Mouse (Mus musculus): ENCODE data around the gene Rundc3a. TPM values are rescaled to one million over a fixed set of nuclear protein-coding genes. Genes with fewer than 3 reads are reported as not detected.
A peak's percentile ranks its signal among the peaks of the same experiment; 100 is the strongest.

The Rundc3a gene
- polyA plus RNA-seq, 1 experiment from 2014 or later, result 1.2 TPM

DNA sequence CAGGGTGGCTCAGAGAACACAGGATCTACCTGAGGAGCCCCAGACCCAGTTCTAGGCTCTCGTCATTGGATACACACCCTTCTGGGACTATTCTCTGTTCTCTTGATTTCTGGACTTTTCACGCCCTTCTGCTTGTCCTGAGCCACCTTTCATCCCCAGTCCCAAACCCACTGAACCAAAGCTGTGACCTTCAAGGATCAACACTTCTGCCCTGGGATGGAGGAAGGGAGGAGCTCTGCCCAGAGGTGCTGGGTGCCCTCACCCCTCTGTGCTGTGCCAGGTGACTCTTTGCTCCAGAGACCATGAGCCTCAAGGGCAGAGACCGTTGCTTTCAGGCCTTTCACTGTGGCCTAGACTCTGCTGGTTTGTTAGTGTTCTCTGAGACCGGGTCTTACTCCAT, 23.9 kb upstream of the Rundc3a start:
- no peak for ATAC-seq (ENCODE audit: insufficient number of reproducible peaks, insufficient read depth, low FRiP score, low read depth)
- no peaks in the 10 kb centered on the region; a peak in 1 of 4 replicates for H3K4me1 ChIP-seq (ENCODE audit: control insufficient read depth in 2 of 2, insufficient read depth in 2 of 2, low read length in 2 of 2)
- no peak overlapping the region for H3K4me2 ChIP-seq (ENCODE audit: low read length)
- H3K27ac ChIP-seq (replicated peaks in 1 of 2; ENCODE audit: control insufficient read depth in 1 of 2, insufficient read depth in 1 of 2, low read depth in 2 of 2, low read length in 2 of 2), result no peak overlapping the region
- no peaks in the 10 kb centered on the region for H3K36me3 ChIP-seq (ENCODE audit: control insufficient read depth, insufficient read depth, low read length)
- H3K4me3 ChIP-seq (ENCODE audit: control insufficient read depth in 1 of 2, insufficient read depth in 1 of 2, low read depth in 1 of 2, low read length in 2 of 2), result no peak overlapping the region
- WGBS, result 86% methylated on average over 4 of the region's 4 CpGs
- no peaks in the 10 kb centered on the region; the same call in 1 of the 2 replicates for H3K27me3 ChIP-seq (ENCODE audit: control insufficient read depth, insufficient read depth, low read length)
- no peak overlapping the region for H3K9ac ChIP-seq (ENCODE audit: low read length)
- H3K9me3 ChIP-seq (ENCODE audit: control insufficient read depth, low read length), result no peaks in the 10 kb centered on the region

DNA sequence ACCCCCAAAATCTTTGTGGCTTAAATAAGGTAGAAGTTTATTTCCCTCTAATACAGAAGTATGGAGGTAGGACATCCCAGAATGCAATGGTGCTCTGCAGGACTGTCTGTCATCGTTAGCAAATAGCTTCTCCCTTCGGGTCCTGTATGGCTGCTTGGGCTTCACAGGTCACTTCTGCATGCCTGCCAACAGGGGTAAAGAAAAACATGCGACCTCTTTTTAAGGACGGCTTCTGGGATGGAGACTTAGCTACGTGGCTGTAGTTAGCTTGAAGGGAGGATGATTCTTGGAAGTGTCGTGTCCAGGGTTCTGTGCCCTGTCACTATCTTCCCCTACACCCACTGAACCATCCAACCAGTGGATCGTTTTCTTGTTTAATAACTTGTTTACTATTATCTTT, 22.9 kb upstream of the Rundc3a start:
- Histone ChIP-seq H3K4me1 (ENCODE audit: control insufficient read depth in 2 of 2, insufficient read depth in 2 of 2, low read length in 2 of 2) (peaks cover 4 to 5% of the 10 kb centered on the region in 2 experiments), H3K27ac (replicated peaks in 1 of 2; ENCODE audit: control insufficient read depth in 1 of 2, insufficient read depth in 1 of 2, low read depth in 2 of 2, low read length in 2 of 2) (no peak overlapping the region), H3K27me3 (ENCODE audit: control insufficient read depth, insufficient read depth, low read length) (no peaks in the 10 kb centered on the region; the same call in 1 of the 2 replicates), H3K9ac (ENCODE audit: low read length) (no peak overlapping the region), H3K4me2 (ENCODE audit: low read length) (no peak overlapping the region), H3K4me3 (ENCODE audit: control insufficient read depth in 1 of 2, insufficient read depth in 1 of 2, low read depth in 1 of 2, low read length in 2 of 2) (no peak overlapping the region), H3K36me3 (ENCODE audit: control insufficient read depth, insufficient read depth, low read length) (no peaks in the 10 kb centered on the region), H3K9me3 (ENCODE audit: control insufficient read depth, low read length) (no peaks in the 10 kb centered on the region)
- ATAC-seq (ENCODE audit: insufficient number of reproducible peaks, insufficient read depth, low FRiP score, low read depth), result no peak
- 46% methylated on average over 7 of the region's 7 CpGs for WGBS

DNA sequence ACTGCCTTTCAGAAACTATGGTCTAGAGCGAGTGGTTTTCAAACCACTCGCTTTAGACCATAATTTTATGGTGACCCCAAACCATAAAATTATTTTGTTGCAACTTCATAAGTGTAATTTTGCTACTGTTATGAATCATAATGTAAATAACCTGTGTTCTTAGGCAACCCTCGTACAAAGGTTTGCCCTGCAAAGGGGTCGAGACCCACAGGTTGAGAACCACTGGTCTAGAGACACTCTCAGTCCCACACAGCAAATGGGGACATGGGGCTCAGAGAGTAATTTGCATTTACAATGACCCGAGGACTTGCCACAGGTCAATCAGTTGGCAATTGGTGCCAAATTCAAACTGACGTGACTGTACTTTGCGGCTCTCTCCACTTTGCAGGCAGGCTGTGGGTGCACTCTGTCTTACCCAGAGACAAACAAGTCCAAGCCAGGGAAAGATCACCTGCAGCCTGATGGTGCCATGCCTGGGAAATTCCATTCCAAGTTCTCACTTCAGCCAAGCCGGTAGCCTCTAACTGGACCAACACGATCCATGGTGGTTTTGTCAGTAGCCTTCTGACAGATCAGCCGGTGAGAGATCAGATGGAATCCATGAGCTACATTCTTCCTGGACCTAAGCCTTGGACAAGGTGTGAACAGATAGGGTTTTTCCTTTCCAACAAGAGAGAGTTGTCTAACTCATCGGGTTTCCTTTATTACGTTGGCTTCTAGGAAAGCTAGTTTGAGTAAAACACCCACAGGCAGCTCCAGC, 21.1 kb upstream of the Rundc3a start:
- H3K27ac ChIP-seq (replicated peaks in 1 of 2; ENCODE audit: control insufficient read depth in 1 of 2, insufficient read depth in 1 of 2, low read depth in 2 of 2, low read length in 2 of 2), result no peak overlapping the region
- H3K27me3 ChIP-seq (ENCODE audit: control insufficient read depth, insufficient read depth, low read length), result no peaks in the 10 kb centered on the region; the same call in 1 of the 2 replicates
- H3K9ac ChIP-seq (ENCODE audit: low read length), result no peak overlapping the region
- no peak overlapping the region for H3K4me3 ChIP-seq (ENCODE audit: control insufficient read depth in 1 of 2, insufficient read depth in 1 of 2, low read depth in 1 of 2, low read length in 2 of 2)
- H3K4me2 ChIP-seq (ENCODE audit: low read length), result no peak overlapping the region
- no peaks in the 10 kb centered on the region for H3K36me3 ChIP-seq (ENCODE audit: control insufficient read depth, insufficient read depth, low read length)
- H3K4me1 ChIP-seq (ENCODE audit: control insufficient read depth in 2 of 2, insufficient read depth in 2 of 2, low read length in 2 of 2), result peaks cover 14 to 20% of the 10 kb centered on the region in 2 experiments
- 80% methylated on average over 12 of the region's 12 CpGs for WGBS
- H3K9me3 ChIP-seq (ENCODE audit: control insufficient read depth, low read length), result no peaks in the 10 kb centered on the region
- no peak for ATAC-seq (ENCODE audit: insufficient number of reproducible peaks, insufficient read depth, low FRiP score, low read depth)

DNA sequence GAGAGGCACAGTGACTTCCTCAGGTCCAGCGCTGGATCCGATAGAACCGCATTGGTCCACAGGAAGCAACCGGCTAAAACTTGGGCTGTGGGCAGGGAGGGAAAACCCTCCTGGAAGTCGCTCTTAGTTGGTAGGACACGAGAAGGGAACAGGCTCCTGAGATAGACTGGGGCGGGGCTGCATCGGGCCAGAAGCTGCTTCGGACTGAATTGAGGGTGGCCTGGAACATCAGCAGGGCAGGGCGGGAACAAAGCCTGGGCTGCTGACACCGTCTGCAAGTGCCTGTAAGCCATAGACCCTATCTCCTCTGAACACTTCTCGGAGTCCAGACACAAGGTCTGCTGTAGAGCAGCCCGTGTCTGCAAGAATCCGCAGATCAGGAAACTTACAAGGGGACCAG, 20.3 kb upstream of the Rundc3a start:
- H3K27ac ChIP-seq (replicated peaks in 1 of 2; ENCODE audit: control insufficient read depth in 1 of 2, insufficient read depth in 1 of 2, low read depth in 2 of 2, low read length in 2 of 2), result no peak overlapping the region
- H3K36me3 ChIP-seq (ENCODE audit: control insufficient read depth, insufficient read depth, low read length), result no peaks in the 10 kb centered on the region
- H3K4me2 ChIP-seq (ENCODE audit: low read length), result no peak overlapping the region
- no peak overlapping the region for H3K9ac ChIP-seq (ENCODE audit: low read length)
- no peaks in the 10 kb centered on the region; the same call in 1 of the 2 replicates for H3K27me3 ChIP-seq (ENCODE audit: control insufficient read depth, insufficient read depth, low read length)
- no peaks in the 10 kb centered on the region for H3K9me3 ChIP-seq (ENCODE audit: control insufficient read depth, low read length)
- H3K4me3 ChIP-seq (ENCODE audit: control insufficient read depth in 1 of 2, insufficient read depth in 1 of 2, low read depth in 1 of 2, low read length in 2 of 2), result no peak overlapping the region
- H3K4me1 ChIP-seq (ENCODE audit: control insufficient read depth in 2 of 2, insufficient read depth in 2 of 2, low read length in 2 of 2), result peaks cover 14 to 20% of the 10 kb centered on the region in 2 experiments
- peak; percentile 38; the same call in 1 of the 2 replicates for ATAC-seq (ENCODE audit: insufficient number of reproducible peaks, insufficient read depth, low FRiP score, low read depth)
- WGBS, result 33% methylated on average over 14 of the region's 14 CpGs

DNA sequence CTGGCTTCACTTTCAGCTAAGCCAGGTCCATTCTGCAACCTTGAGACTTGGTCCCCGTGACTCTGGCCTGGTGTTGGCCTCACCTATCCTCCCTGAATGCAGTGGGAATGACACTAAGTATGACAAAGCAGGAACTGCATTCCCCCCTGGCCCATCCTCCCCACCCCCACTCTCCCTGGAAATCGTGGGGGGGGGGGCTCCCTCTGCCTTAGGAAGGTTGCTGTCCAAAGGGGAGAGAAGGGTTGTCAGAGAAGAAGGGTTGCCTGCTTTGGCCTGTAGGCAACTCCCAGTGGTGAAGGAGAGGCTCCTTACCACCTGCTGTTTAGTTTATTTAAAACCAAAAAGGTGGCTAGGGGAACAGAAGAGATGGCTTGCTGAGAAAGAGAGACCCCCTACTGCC, 19.6 kb upstream of the Rundc3a start:
- ATAC-seq (ENCODE audit: insufficient number of reproducible peaks, insufficient read depth, low FRiP score, low read depth), result no peak
- no peak overlapping the region for H3K4me3 ChIP-seq (ENCODE audit: control insufficient read depth in 1 of 2, insufficient read depth in 1 of 2, low read depth in 1 of 2, low read length in 2 of 2)
- peaks cover 14 to 20% of the 10 kb centered on the region in 2 experiments for H3K4me1 ChIP-seq (ENCODE audit: control insufficient read depth in 2 of 2, insufficient read depth in 2 of 2, low read length in 2 of 2)
- no peaks in the 10 kb centered on the region for H3K9me3 ChIP-seq (ENCODE audit: control insufficient read depth, low read length)
- no peak overlapping the region for H3K9ac ChIP-seq (ENCODE audit: low read length)
- WGBS, result 25% methylated on average over 2 of the region's 2 CpGs
- H3K4me2 ChIP-seq (ENCODE audit: low read length), result no peak overlapping the region
- no peak overlapping the region for H3K27ac ChIP-seq (replicated peaks in 1 of 2; ENCODE audit: control insufficient read depth in 1 of 2, insufficient read depth in 1 of 2, low read depth in 2 of 2, low read length in 2 of 2)
- no peaks in the 10 kb centered on the region for H3K36me3 ChIP-seq (ENCODE audit: control insufficient read depth, insufficient read depth, low read length)
- H3K27me3 ChIP-seq (ENCODE audit: control insufficient read depth, insufficient read depth, low read length), result no peaks in the 10 kb centered on the region; the same call in 1 of the 2 replicates

DNA sequence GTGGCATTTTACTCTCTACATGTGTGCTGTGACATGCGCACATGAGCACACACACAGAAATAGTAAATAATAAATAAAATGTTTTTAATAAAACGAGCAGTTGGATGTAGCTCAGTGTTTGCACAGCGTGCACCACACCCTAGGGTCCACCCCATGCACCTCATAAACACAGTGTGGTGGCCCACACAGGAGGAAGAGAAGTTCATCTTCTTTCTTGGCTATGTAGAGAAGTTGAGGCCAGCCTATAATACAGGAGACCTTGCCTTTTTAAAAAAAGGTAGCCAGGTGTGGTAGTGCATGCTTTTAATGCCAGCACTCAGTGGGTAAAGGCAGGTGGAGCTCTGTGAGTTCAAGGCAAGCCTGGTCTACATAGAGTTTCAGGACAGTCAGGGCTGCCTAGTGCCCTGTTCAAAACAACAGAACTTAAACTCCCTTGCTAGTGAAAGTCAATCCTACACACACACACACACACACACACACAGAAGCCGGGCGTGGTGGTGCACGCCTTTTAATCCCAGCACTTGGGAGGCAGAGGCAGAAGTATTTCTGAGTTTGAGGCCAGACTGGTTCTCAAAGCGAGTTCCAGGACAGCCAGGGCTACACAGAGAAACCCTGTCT, 19.0 kb upstream of the Rundc3a start:
- no peak for ATAC-seq (ENCODE audit: insufficient number of reproducible peaks, insufficient read depth, low FRiP score, low read depth)
- Histone ChIP-seq H3K27ac (replicated peaks in 1 of 2; ENCODE audit: control insufficient read depth in 1 of 2, insufficient read depth in 1 of 2, low read depth in 2 of 2, low read length in 2 of 2) (no peak overlapping the region), H3K4me2 (ENCODE audit: low read length) (no peak overlapping the region), H3K36me3 (ENCODE audit: control insufficient read depth, insufficient read depth, low read length) (no peaks in the 10 kb centered on the region), H3K4me1 (ENCODE audit: control insufficient read depth in 2 of 2, insufficient read depth in 2 of 2, low read length in 2 of 2) (peaks cover 14 to 20% of the 10 kb centered on the region in 2 experiments), H3K9ac (ENCODE audit: low read length) (no peak overlapping the region), H3K27me3 (ENCODE audit: control insufficient read depth, insufficient read depth, low read length) (no peaks in the 10 kb centered on the region; the same call in 1 of the 2 replicates), H3K9me3 (ENCODE audit: control insufficient read depth, low read length) (no peaks in the 10 kb centered on the region), H3K4me3 (ENCODE audit: control insufficient read depth in 1 of 2, insufficient read depth in 1 of 2, low read depth in 1 of 2, low read length in 2 of 2) (no peak overlapping the region)
- 80% methylated on average over 7 of the region's 7 CpGs for WGBS

DNA sequence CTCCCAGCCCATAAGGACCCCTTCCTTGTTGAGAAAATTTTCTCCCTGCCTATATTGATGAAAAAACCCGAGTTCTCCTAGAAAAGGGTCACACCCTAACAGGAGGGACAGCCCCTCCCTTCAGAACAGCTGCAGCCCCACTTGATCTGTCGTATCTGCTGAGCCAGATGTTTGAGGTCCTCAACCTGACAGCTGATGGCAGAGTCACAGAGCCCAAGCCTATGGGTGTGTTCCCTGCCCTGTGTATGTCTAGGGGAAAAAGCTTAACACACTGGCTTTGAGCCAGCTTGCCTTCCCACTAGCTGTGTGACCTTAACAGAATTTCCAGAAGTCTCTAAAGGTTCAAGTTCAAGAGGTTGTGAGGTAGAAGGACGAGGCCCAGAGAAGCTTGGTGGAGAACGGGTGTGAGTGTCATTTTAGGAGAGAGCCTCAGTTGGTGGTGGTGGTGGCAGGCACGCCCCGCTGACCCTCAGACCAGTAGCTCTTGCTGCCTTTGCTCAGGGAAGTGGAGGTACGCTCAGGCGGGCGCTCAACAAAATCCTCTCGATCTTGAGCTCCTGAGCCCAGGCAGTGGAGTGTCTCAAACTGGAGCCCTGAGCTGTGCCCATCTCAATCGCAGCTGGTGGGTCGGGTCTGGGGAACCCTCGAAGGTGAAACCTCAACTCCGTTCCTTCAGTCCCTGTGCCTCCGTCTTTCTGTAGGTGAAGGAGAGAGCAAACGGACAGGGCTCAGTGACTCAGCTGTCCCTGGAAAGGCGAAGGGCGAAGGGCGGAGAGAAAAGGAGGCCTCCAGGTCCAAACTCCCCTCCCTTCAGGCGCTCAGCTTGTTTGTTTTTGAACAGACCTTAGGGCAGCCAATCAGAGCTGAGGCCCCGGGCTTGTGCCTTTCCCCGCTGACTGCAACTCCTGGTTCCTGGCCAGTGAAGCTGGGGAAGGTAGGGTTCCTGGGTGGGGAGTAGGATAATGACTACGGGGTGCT, 17.7 kb upstream of the Rundc3a start:
- H3K27ac ChIP-seq (replicated peaks in 1 of 2; ENCODE audit: control insufficient read depth in 1 of 2, insufficient read depth in 1 of 2, low read depth in 2 of 2, low read length in 2 of 2), result peak overlapping the region; percentile 8 to 24; a peak in 1 of 4 replicates
- 5% methylated on average over 23 of the region's 23 CpGs for WGBS
- H3K9ac ChIP-seq (ENCODE audit: low read length), result peak overlapping the region; percentile 67
- peak overlapping the region; percentile 70 for H3K4me2 ChIP-seq (ENCODE audit: low read length)
- no peaks in the 10 kb centered on the region; the same call in 1 of the 2 replicates for H3K27me3 ChIP-seq (ENCODE audit: control insufficient read depth, insufficient read depth, low read length)
- H3K36me3 ChIP-seq (ENCODE audit: control insufficient read depth, insufficient read depth, low read length), result no peaks in the 10 kb centered on the region
- peak; percentile 44 for ATAC-seq (ENCODE audit: insufficient number of reproducible peaks, insufficient read depth, low FRiP score, low read depth)
- H3K9me3 ChIP-seq (ENCODE audit: control insufficient read depth, low read length), result no peaks in the 10 kb centered on the region
- peak overlapping the region; percentile 23 to 29 for H3K4me3 ChIP-seq (ENCODE audit: control insufficient read depth in 1 of 2, insufficient read depth in 1 of 2, low read depth in 1 of 2, low read length in 2 of 2)
- H3K4me1 ChIP-seq (ENCODE audit: control insufficient read depth in 2 of 2, insufficient read depth in 2 of 2, low read length in 2 of 2), result peaks cover 14 to 20% of the 10 kb centered on the region in 2 experiments
